Mouse (Mus musculus): ENCODE measurements around the gene Mrpl54. TPM values are rescaled to one million over a fixed set of nuclear protein-coding genes. Genes with fewer than 3 reads are reported as not detected.
"Not testable (repeated sequence)": the region's sequence is repeated elsewhere in the genome, so short reads cannot be mapped to it uniquely, and the experiment has no call there.

Gene Mrpl54
- polyA plus RNA-seq, 1 experiment, result 169 TPM

DNA sequence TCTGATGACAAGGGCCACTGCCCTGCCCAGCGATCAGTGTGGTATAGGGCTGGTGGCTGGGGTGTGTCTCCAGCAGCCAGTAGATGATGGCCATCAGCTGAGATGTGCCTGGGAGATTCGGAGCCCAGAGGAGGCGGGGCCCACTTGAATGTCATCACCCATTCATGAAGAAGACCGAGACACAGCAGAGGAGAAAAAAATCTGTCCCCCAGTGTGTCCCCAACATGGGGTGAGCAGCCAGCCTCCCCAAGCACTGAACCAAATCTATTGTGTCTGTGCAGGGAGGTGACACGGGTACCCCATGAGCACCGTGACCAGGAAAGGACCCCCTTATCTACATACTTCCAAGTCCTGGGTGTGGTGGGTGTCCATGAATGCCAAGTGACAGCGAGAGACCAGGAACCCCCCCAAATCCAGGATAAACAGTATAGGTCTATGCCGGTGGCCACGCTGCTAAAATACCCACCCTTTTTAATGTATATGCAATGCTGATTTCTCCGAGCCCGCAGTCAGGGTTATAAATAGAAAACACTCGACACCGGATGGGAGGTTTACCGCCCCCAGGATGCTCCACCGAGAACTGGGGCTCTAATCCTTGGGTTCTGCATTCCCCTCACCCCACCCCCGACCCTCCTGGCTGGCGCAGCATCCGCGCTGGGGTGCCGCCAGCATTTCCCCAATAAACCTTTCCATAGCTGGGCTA, 36.8 kb downstream of the Mrpl54 start:
- TF ChIP-seq CTCF (IDR thresholded peaks at IDR 0.05; ENCODE audit: extremely low read depth, insufficient read length, insufficient replicate concordance, low read depth, low read length) (no peak), POLR2A (IDR thresholded peaks at IDR 0.05; ENCODE audit: low read depth, low read length) (no peak)
- Histone ChIP-seq H3K4me3 (ENCODE audit: low read depth, low read length) (peak overlapping the region; percentile 20), H3K27me3 (ENCODE audit: control insufficient read depth, insufficient read depth, low read length) (0 out of 2 replicates have a peak, but pooled peaks cover 5% of the 10 kb centered on the region), H3K4me1 (ENCODE audit: control insufficient read depth, insufficient read depth, insufficient read length, low read length) (peaks cover 12% of the 10 kb centered on the region), H3K27ac (ENCODE audit: insufficient read depth, low read depth, low read length) (no peak overlapping the region), H3K36me3 (ENCODE audit: control insufficient read depth, insufficient read depth, low read length) (no peaks in the 10 kb centered on the region)
- whole genome bisulfite sequencing, result 26% methylated on average over 20 of the region's 20 CpGs

DNA sequence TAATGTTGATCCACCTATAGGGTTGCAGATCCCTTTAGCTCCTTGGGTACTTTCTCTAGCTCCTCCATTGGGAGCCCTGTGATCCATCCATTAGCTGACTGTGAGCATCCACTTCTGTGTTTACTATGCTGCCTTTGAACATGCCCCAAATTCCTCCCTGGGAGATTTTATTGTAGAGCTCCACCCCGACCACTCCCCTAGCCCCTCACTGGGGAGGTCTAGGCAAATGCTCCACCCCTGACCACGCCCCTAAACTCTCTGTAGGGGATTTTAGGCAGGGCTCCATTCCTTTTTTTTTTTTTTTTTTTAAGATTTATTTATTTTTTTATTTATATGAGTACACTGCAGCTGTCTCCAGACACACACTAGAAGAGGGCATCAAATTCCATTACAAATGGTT, 43.0 kb downstream of the Mrpl54 start:
- not testable (repeated sequence) for H3K4me3 ChIP-seq (ENCODE audit: low read depth, low read length); H3K36me3 ChIP-seq (ENCODE audit: control insufficient read depth, insufficient read depth, low read length); H3K27me3 ChIP-seq (ENCODE audit: control insufficient read depth, insufficient read depth, low read length); H3K27ac ChIP-seq (ENCODE audit: insufficient read depth, low read depth, low read length); H3K4me1 ChIP-seq (ENCODE audit: control insufficient read depth, insufficient read depth, insufficient read length, low read length)
- WGBS, result 61% methylated on average over 2 of the region's 2 CpGs

DNA sequence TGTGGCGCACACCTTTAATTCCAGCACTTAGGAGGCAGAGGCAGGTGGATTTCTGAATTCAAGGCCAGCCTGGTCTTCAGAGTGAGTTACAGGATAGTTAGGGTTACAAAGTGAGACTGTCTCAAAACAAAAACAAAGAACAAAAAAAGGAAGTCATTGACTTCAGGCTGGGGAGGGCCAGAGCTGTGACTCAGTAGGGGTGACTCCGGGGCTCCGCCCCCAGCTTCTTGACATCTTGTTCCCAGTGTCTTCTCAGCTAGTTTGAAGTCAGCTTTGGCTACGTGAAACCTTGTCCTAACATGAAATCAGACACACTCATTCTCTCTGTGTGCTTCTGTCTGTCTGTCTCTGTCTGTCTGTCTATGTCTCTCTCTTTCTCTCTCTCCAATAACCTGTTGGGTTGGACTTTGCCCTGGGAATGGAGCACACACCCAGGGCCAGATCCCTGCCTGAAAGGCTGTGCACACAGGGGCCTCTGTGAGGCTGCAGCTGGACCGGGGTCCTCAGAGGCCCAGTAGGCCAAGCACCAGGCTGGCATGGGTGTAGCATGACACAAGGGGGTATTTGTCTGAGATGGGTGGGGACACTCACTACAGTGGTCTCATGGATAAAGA, 45.2 kb downstream of the Mrpl54 start:
- Histone ChIP-seq H3K27ac (ENCODE audit: insufficient read depth, low read depth, low read length) (peak overlapping the region; percentile 42; the same call in 1 of the 2 replicates), H3K36me3 (ENCODE audit: control insufficient read depth, insufficient read depth, low read length) (no peaks in the 10 kb centered on the region), H3K4me3 (ENCODE audit: low read depth, low read length) (no peak overlapping the region), H3K27me3 (ENCODE audit: control insufficient read depth, insufficient read depth, low read length) (no peaks in the 10 kb centered on the region), H3K4me1 (ENCODE audit: control insufficient read depth, insufficient read depth, insufficient read length, low read length) (peaks cover 9% of the 10 kb centered on the region)
- WGBS, result 52% methylated on average over 5 of the region's 5 CpGs
- TF ChIP-seq CTCF (IDR thresholded peaks at IDR 0.05; ENCODE audit: extremely low read depth, insufficient read length, insufficient replicate concordance, low read depth, low read length) (no peak), POLR2A (IDR thresholded peaks at IDR 0.05; ENCODE audit: low read depth, low read length) (no peak)

DNA sequence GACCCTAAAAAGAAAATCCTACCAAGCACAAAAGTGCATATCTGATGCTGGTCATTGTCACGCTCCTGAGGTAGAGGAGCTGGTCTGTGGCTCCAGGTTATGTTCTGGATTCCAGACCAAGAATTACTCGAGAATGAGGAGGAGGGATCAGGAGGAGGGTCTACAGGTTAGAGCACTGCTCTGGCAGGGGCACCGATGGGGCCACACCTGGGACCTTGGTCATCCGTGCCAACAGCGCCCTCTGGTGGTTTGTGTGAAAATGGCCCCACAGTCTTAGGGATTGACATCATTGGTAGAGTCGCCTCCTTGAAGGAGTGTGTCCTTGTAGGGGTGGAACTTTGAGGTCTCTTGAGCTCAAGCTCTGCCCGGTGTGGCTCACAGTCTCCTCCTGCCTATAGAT, 48.8 kb downstream of the Mrpl54 start:
- H3K27ac ChIP-seq (ENCODE audit: insufficient read depth, low read depth, low read length), result no peak overlapping the region
- 17% methylated on average over 7 of the region's 7 CpGs for WGBS
- TF ChIP-seq POLR2A (IDR thresholded peaks at IDR 0.05; ENCODE audit: low read depth, low read length) (no peak), CTCF (IDR thresholded peaks at IDR 0.05; ENCODE audit: extremely low read depth, insufficient read length, insufficient replicate concordance, low read depth, low read length) (peak; percentile 89)

DNA sequence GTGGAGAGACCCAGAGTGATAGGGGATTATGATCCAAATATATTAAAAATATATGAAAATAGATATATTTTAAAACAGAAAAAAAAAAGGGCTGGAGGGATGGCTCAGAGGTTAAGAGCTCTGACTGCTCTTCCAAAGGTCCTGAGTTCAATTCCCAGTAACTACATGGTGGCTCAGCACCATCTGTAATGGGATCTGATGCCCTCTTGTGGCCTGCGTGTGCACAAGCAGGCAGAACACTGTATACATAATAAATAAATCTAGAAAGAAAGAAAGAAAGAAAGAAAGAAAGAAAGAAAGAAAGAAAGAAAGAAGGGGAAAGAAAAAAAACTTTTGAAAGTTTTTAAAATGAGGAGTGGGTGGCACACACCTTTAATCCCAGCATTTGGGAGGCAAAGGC, 49.5 kb downstream of the Mrpl54 start:
- 14% methylated on average over 1 of the region's 1 CpGs for WGBS
- H3K27ac ChIP-seq (ENCODE audit: insufficient read depth, low read depth, low read length), result not testable (repeated sequence)

More for the DNA sequence above, 48.8 kb downstream of the Mrpl54 start:
- Histone ChIP-seq H3K27me3 (ENCODE audit: control insufficient read depth, insufficient read depth, low read length) (no peaks in the 10 kb centered on the region), H3K4me1 (ENCODE audit: control insufficient read depth, insufficient read depth, insufficient read length, low read length) (peaks cover 9% of the 10 kb centered on the region), H3K4me3 (ENCODE audit: low read depth, low read length) (no peak overlapping the region), H3K36me3 (ENCODE audit: control insufficient read depth, insufficient read depth, low read length) (no peaks in the 10 kb centered on the region)

DNA sequence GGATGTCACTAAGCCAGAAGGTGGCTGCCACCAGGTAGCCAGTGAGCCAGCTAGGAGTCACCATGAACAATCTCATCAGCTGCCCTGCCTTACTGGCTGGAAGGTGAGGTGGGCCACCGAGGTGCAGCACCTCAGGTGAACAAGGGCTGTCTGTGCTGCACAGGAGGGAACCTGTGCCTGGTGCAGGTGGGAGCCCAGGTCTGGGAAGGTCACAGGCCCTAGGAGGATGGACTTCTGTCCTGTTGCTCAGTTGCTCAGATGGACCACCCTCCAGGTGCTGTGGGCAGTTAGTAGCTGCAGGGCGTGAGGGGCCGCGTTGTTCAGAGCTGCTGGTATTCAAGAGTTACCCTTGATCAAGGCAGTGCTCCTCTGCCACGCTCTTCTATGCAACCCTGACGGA, 49.9 kb downstream of the Mrpl54 start:
- WGBS, result 85% methylated on average over 6 of the region's 6 CpGs
- peaks cover 8% of the 10 kb centered on the region for H3K4me1 ChIP-seq (ENCODE audit: control insufficient read depth, insufficient read depth, insufficient read length, low read length)
- H3K36me3 ChIP-seq (ENCODE audit: control insufficient read depth, insufficient read depth, low read length), result no peaks in the 10 kb centered on the region
- no peak overlapping the region for H3K27ac ChIP-seq (ENCODE audit: insufficient read depth, low read depth, low read length)
- H3K27me3 ChIP-seq (ENCODE audit: control insufficient read depth, insufficient read depth, low read length), result no peaks in the 10 kb centered on the region
- no peak overlapping the region for H3K4me3 ChIP-seq (ENCODE audit: low read depth, low read length)
- TF ChIP-seq POLR2A (IDR thresholded peaks at IDR 0.05; ENCODE audit: low read depth, low read length), result no peak
- TF ChIP-seq CTCF (IDR thresholded peaks at IDR 0.05; ENCODE audit: extremely low read depth, insufficient read length, insufficient replicate concordance, low read depth, low read length), result no peak

More for the DNA sequence above, 49.5 kb downstream of the Mrpl54 start:
- H3K4me3 ChIP-seq (ENCODE audit: low read depth, low read length); H3K27me3 ChIP-seq (ENCODE audit: control insufficient read depth, insufficient read depth, low read length); H3K36me3 ChIP-seq (ENCODE audit: control insufficient read depth, insufficient read depth, low read length); H3K4me1 ChIP-seq (ENCODE audit: control insufficient read depth, insufficient read depth, insufficient read length, low read length): not testable (repeated sequence)
- TF ChIP-seq CTCF (IDR thresholded peaks at IDR 0.05; ENCODE audit: extremely low read depth, insufficient read length, insufficient replicate concordance, low read depth, low read length), result peak; percentile 24; the same call in 1 of the 2 replicates

DNA sequence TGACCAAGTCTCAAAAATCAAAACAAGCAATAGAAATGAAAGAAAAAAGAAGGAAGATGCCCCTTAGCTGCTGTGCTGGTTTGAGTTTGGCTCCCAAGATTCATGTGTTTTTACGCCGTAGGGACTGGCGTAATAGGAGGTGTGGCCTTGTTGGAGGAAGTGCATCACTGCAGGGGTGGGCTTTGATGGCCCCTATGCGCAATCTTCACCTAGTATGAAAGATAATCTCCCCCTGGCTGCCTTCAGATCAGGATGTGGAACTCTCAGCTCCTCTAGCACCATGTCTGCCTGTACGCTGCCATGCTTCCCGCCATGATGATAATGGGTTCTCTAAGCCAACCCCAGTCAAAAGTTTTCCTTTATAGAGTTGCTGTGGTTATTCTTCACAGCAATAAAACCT, 50.5 kb downstream of the Mrpl54 start:
- no peaks in the 10 kb centered on the region for H3K27me3 ChIP-seq (ENCODE audit: control insufficient read depth, insufficient read depth, low read length)
- H3K4me3 ChIP-seq (ENCODE audit: low read depth, low read length), result no peak overlapping the region
- TF ChIP-seq POLR2A (IDR thresholded peaks at IDR 0.05; ENCODE audit: low read depth, low read length) (no peak), CTCF (IDR thresholded peaks at IDR 0.05; ENCODE audit: extremely low read depth, insufficient read length, insufficient replicate concordance, low read depth, low read length) (no peak)
- no peak overlapping the region for H3K27ac ChIP-seq (ENCODE audit: insufficient read depth, low read depth, low read length)
- H3K36me3 ChIP-seq (ENCODE audit: control insufficient read depth, insufficient read depth, low read length), result no peaks in the 10 kb centered on the region
- H3K4me1 ChIP-seq (ENCODE audit: control insufficient read depth, insufficient read depth, insufficient read length, low read length), result peaks cover 3% of the 10 kb centered on the region; the same call in 1 of the 2 replicates
- 91% methylated on average over 6 of the region's 6 CpGs for WGBS

Other genes starting within 250 kb of the Mrpl54 start
- 0.32 and 0.38 TPM in 2 replicates for gene Diras1, start 241.3 kb downstream of the Mrpl54 start, polyA plus RNA-seq (2012; rRNA removed)
- gene Slc39a3, start 229.5 kb downstream of the Mrpl54 start, polyA plus RNA-seq (2012; rRNA removed), result 19.3 and 31.6 TPM in 2 replicates
- 116 and 222 TPM in 2 replicates for gene Sgta, start 206.8 kb downstream of the Mrpl54 start, polyA plus RNA-seq (2012; rRNA removed)
- gene Thop1, start 196.9 kb downstream of the Mrpl54 start, polyA plus RNA-seq (2012; rRNA removed), result 26.5 and 33.3 TPM in 2 replicates
- 163 and 498 TPM in 2 replicates for gene Creb3l3, start 168.1 kb downstream of the Mrpl54 start, polyA plus RNA-seq (2012; rRNA removed)
- 214 and 554 TPM in 2 replicates for gene Map2k2, start 161.0 kb downstream of the Mrpl54 start, polyA plus RNA-seq (2012; rRNA removed)
- 94.8 and 187 TPM in 2 replicates for gene Zbtb7a, start 131.7 kb downstream of the Mrpl54 start, polyA plus RNA-seq (2012; rRNA removed)
- 29.1 and 53.3 TPM in 2 replicates for gene Pias4, start 99.0 kb downstream of the Mrpl54 start, polyA plus RNA-seq (2012; rRNA removed)
- 755 and 1,606 TPM in 2 replicates for gene Eef2, start 90.3 kb downstream of the Mrpl54 start, polyA plus RNA-seq (2012; rRNA removed)
- 102 and 228 TPM in 2 replicates for gene Dapk3, start 83.9 kb downstream of the Mrpl54 start, polyA plus RNA-seq (2012; rRNA removed)
- not detected in 2 replicates for gene 4930442H23Rik, start 83.1 kb downstream of the Mrpl54 start, polyA plus RNA-seq (2012; rRNA removed)
- gene Nmrk2, start 64.9 kb downstream of the Mrpl54 start, polyA plus RNA-seq (2012; rRNA removed), result not detected in 2 replicates
- 0.53 and 0.60 TPM in 2 replicates for gene Atcay, start 36.1 kb downstream of the Mrpl54 start, polyA plus RNA-seq (2012; rRNA removed)
- 4.9 and 14.2 TPM in 2 replicates for gene Zfr2, start 33.8 kb downstream of the Mrpl54 start, polyA plus RNA-seq (2012; rRNA removed)
- gene Matk, start 14.0 kb downstream of the Mrpl54 start, polyA plus RNA-seq (2012; rRNA removed), result 6.8 and 13.0 TPM in 2 replicates
- 100 and 207 TPM in 2 replicates for gene Apba3, start within 50 bp of the Mrpl54 start, polyA plus RNA-seq (2012; rRNA removed)
- 124 and 239 TPM in 2 replicates for gene Tjp3, start 24.6 kb upstream of the Mrpl54 start, polyA plus RNA-seq (2012; rRNA removed)
- gene Pip5k1c, start 26.0 kb upstream of the Mrpl54 start, polyA plus RNA-seq (2012; rRNA removed), result 26.1 and 50.8 TPM in 2 replicates
- gene Cactin, start 54.2 kb upstream of the Mrpl54 start, polyA plus RNA-seq (2012; rRNA removed), result 16.6 and 29.2 TPM in 2 replicates
- 10.0 and 10.2 TPM in 2 replicates for gene Tbxa2r, start 61.8 kb upstream of the Mrpl54 start, polyA plus RNA-seq (2012; rRNA removed)
- gene Gipc3, start 76.3 kb upstream of the Mrpl54 start, polyA plus RNA-seq (2012; rRNA removed), result 0.67 and 1.2 TPM in 2 replicates
- 86.8 and 196 TPM in 2 replicates for gene Hmg20b, start 83.5 kb upstream of the Mrpl54 start, polyA plus RNA-seq (2012; rRNA removed)
- 14.6 and 22.7 TPM in 2 replicates for gene Mfsd12, start 90.6 kb upstream of the Mrpl54 start, polyA plus RNA-seq (2012; rRNA removed)
- 7.4 and 20.5 TPM in 2 replicates for gene 4930404N11Rik, start 98.9 kb upstream of the Mrpl54 start, polyA plus RNA-seq (2012; rRNA removed)
- 70.5 and 132 TPM in 2 replicates for gene Fzr1, start 111.6 kb upstream of the Mrpl54 start, polyA plus RNA-seq (2012; rRNA removed)
- 86.8 and 113 TPM in 2 replicates for gene Dohh, start 117.5 kb upstream of the Mrpl54 start, polyA plus RNA-seq (2012; rRNA removed)
- gene Gm48551, start 117.5 kb upstream of the Mrpl54 start, polyA plus RNA-seq (2012; rRNA removed), result 1.8 and 4.8 TPM in 2 replicates
- gene Gm48552, start 122.1 kb upstream of the Mrpl54 start, polyA plus RNA-seq (2012; rRNA removed), result 2.9 and 5.0 TPM in 2 replicates
- gene Smim24, start 126.1 kb upstream of the Mrpl54 start, polyA plus RNA-seq (2012; rRNA removed), result 2,702 and 6,898 TPM in 2 replicates
- gene Nfic, start 188.7 kb upstream of the Mrpl54 start, polyA plus RNA-seq (2012; rRNA removed), result 15.5 and 19.4 TPM in 2 replicates
- 1.1 and 3.3 TPM in 2 replicates for gene Celf5, start 215.8 kb upstream of the Mrpl54 start, polyA plus RNA-seq (2012; rRNA removed)
- 196 and 354 TPM in 2 replicates for gene Ncln, start 229.5 kb upstream of the Mrpl54 start, polyA plus RNA-seq (2012; rRNA removed)
- 4.0 and 5.6 TPM in 2 replicates for gene S1pr4, start 233.2 kb upstream of the Mrpl54 start, polyA plus RNA-seq (2012; rRNA removed)

All from small intestine, adult 2 months (tissue).